Mouse (Mus musculus): ENCODE measurements around the gene Hcar2. TPM values are rescaled to one million over a fixed set of nuclear protein-coding genes. Genes with fewer than 3 reads are reported as not detected.

Hcar2 gene
- polyA plus RNA-seq, 1 experiment from 2014 or later = not detected

- no peaks in the 10 kb centered on the region for H3K27me3 ChIP-seq (ENCODE audit: control insufficient read depth, insufficient read depth, low read length)
- whole genome bisulfite sequencing = 90% methylated on average over 5 of the region's 5 CpGs
- H3K9me3 ChIP-seq (ENCODE audit: control insufficient read depth, low read length) = no peaks in the 10 kb centered on the region
- ATAC-seq (ENCODE audit: low FRiP score) (no peak), DNase-seq (ENCODE audit: low spot score, missing footprints) (no peak)
- H3K36me3 ChIP-seq (ENCODE audit: control insufficient read depth, insufficient read depth, low read length) = no peaks in the 10 kb centered on the region
- H3K27ac ChIP-seq (ENCODE audit: low read depth, low read length) = no peak overlapping the region
- H3K4me3 ChIP-seq (ENCODE audit: low read depth, low read length) = no peak overlapping the region
- no peak overlapping the region for H3K9ac ChIP-seq (ENCODE audit: low read length)
- H3K4me2 ChIP-seq = no peak overlapping the region
- no peaks in the 10 kb centered on the region for H3K4me1 ChIP-seq (ENCODE audit: control insufficient read depth, insufficient read depth, low read length)
Measured at GRCm38 (mm10) chr5:123893520-123893919, 28.2 kb upstream of the Hcar2 start.

DNA sequence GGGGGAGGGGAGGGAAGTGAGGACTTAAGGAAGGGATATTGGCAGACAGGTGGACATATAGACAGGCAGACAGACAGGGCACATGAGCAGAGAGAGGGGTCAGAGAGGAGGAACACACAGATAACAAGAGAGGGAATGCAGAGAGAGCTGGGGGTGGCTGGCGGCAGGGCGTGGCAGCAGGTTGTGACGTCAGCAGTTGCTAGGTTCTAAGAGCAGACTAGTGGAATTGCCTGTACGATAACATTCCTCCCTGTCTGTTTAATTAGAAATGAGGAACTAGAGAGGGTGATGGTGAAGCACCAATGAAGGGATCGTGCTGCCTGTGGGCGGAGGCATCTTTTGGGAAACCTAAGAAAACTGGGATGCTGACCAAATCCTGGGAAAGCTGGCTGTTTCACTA, 26.4 kb upstream of the Hcar2 start:
- Histone ChIP-seq H3K4me3 (ENCODE audit: low read depth, low read length) (no peak overlapping the region), H3K9ac (ENCODE audit: low read length) (no peak overlapping the region), H3K4me2 (no peak overlapping the region), H3K36me3 (ENCODE audit: control insufficient read depth, insufficient read depth, low read length) (no peaks in the 10 kb centered on the region), H3K27ac (ENCODE audit: low read depth, low read length) (no peak overlapping the region), H3K4me1 (ENCODE audit: control insufficient read depth, insufficient read depth, low read length) (no peaks in the 10 kb centered on the region), H3K9me3 (ENCODE audit: control insufficient read depth, low read length) (no peaks in the 10 kb centered on the region), H3K27me3 (ENCODE audit: control insufficient read depth, insufficient read depth, low read length) (no peaks in the 10 kb centered on the region)
- ATAC-seq (ENCODE audit: low FRiP score) (no peak), DNase-seq (ENCODE audit: low spot score, missing footprints) (no peak)
- 53% methylated on average over 6 of the region's 6 CpGs for WGBS

DNA sequence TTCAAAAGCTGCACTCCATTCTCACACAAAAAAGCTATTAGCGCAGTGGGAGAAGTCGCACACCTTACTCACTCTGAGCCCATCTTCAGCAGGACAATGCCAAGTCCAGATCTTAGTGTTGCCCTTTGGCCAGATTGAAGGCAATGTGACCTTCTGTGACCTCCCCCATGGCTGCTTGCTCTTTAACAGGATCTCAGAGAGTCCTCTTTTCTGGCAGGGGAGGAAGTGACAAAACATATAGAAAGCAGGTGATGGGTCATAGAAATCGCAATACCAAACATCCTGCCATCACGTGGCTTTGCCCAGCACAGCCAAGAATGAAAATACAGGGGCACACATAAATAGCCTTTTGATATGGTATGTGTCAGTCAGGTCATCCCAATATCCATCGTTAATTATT, 25.7 kb upstream of the Hcar2 start:
- 82% methylated on average over 5 of the region's 5 CpGs for WGBS
- Histone ChIP-seq H3K4me1 (ENCODE audit: control insufficient read depth, insufficient read depth, low read length) (no peaks in the 10 kb centered on the region), H3K4me3 (ENCODE audit: low read depth, low read length) (no peak overlapping the region), H3K27me3 (ENCODE audit: control insufficient read depth, insufficient read depth, low read length) (no peaks in the 10 kb centered on the region), H3K27ac (ENCODE audit: low read depth, low read length) (no peak overlapping the region), H3K4me2 (no peak overlapping the region), H3K36me3 (ENCODE audit: control insufficient read depth, insufficient read depth, low read length) (no peaks in the 10 kb centered on the region), H3K9ac (ENCODE audit: low read length) (no peak overlapping the region), H3K9me3 (ENCODE audit: control insufficient read depth, low read length) (no peaks in the 10 kb centered on the region)
- ATAC-seq (ENCODE audit: low FRiP score) = no peak
- DNase-seq (ENCODE audit: low spot score, missing footprints) = no peak

DNA sequence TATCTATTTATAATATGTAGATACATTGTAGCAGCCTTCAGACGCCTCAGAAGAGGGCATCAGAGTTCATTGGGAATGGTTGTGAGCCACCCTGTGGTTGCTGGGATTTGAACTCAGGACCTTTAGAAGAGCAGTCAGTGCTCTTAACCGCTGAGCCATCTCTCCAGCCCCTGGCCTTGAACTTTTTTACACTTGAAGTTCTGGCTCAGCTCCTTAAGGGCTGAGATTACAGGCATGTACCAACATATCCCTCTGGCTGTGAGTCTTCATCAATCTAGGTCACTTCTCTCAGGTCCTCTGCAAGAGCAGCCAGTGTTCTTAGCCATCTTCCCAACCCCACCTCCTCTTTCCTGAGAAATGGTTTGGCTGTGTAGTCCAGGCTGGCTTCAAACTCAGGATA, 25.0 kb upstream of the Hcar2 start:
- Histone ChIP-seq H3K4me3 (ENCODE audit: low read depth, low read length) (no peak overlapping the region), H3K9me3 (ENCODE audit: control insufficient read depth, low read length) (no peaks in the 10 kb centered on the region), H3K36me3 (ENCODE audit: control insufficient read depth, insufficient read depth, low read length) (no peaks in the 10 kb centered on the region), H3K4me1 (ENCODE audit: control insufficient read depth, insufficient read depth, low read length) (no peaks in the 10 kb centered on the region), H3K27me3 (ENCODE audit: control insufficient read depth, insufficient read depth, low read length) (no peaks in the 10 kb centered on the region), H3K4me2 (no peak overlapping the region), H3K9ac (ENCODE audit: low read length) (no peak overlapping the region), H3K27ac (ENCODE audit: low read depth, low read length) (no peak overlapping the region)
- 69% methylated on average over 2 of the region's 2 CpGs for WGBS
- ATAC-seq (ENCODE audit: low FRiP score) (no peak), DNase-seq (ENCODE audit: low spot score, missing footprints) (no peak)

GRCm38 (mm10) chr5:123886365-123886764, 21.1 kb upstream of the Hcar2 start:
- whole genome bisulfite sequencing = 88% methylated on average over 3 of the region's 3 CpGs
- Histone ChIP-seq H3K36me3 (ENCODE audit: control insufficient read depth, insufficient read depth, low read length) (no peaks in the 10 kb centered on the region), H3K4me1 (ENCODE audit: control insufficient read depth, insufficient read depth, low read length) (no peaks in the 10 kb centered on the region), H3K27ac (ENCODE audit: low read depth, low read length) (no peak overlapping the region), H3K4me3 (ENCODE audit: low read depth, low read length) (no peak overlapping the region), H3K9me3 (ENCODE audit: control insufficient read depth, low read length) (no peaks in the 10 kb centered on the region), H3K4me2 (no peak overlapping the region), H3K27me3 (ENCODE audit: control insufficient read depth, insufficient read depth, low read length) (no peaks in the 10 kb centered on the region), H3K9ac (ENCODE audit: low read length) (no peak overlapping the region)
- DNase-seq (ENCODE audit: low spot score, missing footprints) (no peak), ATAC-seq (ENCODE audit: low FRiP score) (no peak)

GRCm38 (mm10) chr5:123884332-123884731, 19.0 kb upstream of the Hcar2 start:
- ATAC-seq (ENCODE audit: low FRiP score) (no peak), DNase-seq (ENCODE audit: low spot score, missing footprints) (no peak)
- Histone ChIP-seq H3K36me3 (ENCODE audit: control insufficient read depth, insufficient read depth, low read length) (no peaks in the 10 kb centered on the region), H3K9ac (ENCODE audit: low read length) (no peak overlapping the region), H3K27me3 (ENCODE audit: control insufficient read depth, insufficient read depth, low read length) (no peaks in the 10 kb centered on the region), H3K4me1 (ENCODE audit: control insufficient read depth, insufficient read depth, low read length) (no peaks in the 10 kb centered on the region), H3K27ac (ENCODE audit: low read depth, low read length) (no peak overlapping the region), H3K9me3 (ENCODE audit: control insufficient read depth, low read length) (no peaks in the 10 kb centered on the region), H3K4me2 (no peak overlapping the region), H3K4me3 (ENCODE audit: low read depth, low read length) (no peak overlapping the region)
- WGBS = 83% methylated on average over 10 of the region's 10 CpGs

DNA sequence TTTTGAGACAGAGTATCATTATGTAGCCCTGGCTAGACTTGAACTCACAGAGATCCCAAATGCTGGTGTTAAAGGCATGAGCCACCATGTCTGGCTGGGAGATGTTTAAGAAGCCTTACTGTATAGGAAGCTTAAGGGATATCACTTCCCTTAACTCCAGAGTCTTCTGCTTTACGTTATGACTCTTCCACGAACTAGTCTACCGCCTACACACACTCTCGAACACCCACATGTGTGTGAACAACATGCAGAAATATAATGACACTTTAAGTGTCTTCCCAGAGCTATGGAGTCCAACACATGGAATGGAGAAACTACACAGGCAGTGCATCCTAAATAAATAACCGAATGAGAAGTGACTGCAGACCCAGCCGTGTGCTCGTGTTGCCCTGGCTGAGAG, 18.6 kb upstream of the Hcar2 start:
- DNase-seq (ENCODE audit: low spot score, missing footprints) = no peak
- no peak overlapping the region for H3K4me3 ChIP-seq (ENCODE audit: low read depth, low read length)

GRCm38 (mm10) chr5:123880778-123881177, 15.5 kb upstream of the Hcar2 start:
- Histone ChIP-seq H3K27me3 (ENCODE audit: control insufficient read depth, insufficient read depth, low read length) (no peaks in the 10 kb centered on the region), H3K36me3 (ENCODE audit: control insufficient read depth, insufficient read depth, low read length) (no peaks in the 10 kb centered on the region), H3K4me2 (no peak overlapping the region), H3K27ac (ENCODE audit: low read depth, low read length) (no peak overlapping the region), H3K4me1 (ENCODE audit: control insufficient read depth, insufficient read depth, low read length) (no peaks in the 10 kb centered on the region), H3K9ac (ENCODE audit: low read length) (no peak overlapping the region), H3K9me3 (ENCODE audit: control insufficient read depth, low read length) (no peaks in the 10 kb centered on the region), H3K4me3 (ENCODE audit: low read depth, low read length) (no peak overlapping the region)
- WGBS = 81% methylated on average over 14 of the region's 14 CpGs
- ATAC-seq (ENCODE audit: low FRiP score) (no peak), DNase-seq (ENCODE audit: low spot score, missing footprints) (no peak)

More for the DNA sequence above, 18.6 kb upstream of the Hcar2 start:
- Histone ChIP-seq H3K4me2 (no peak overlapping the region), H3K9me3 (ENCODE audit: control insufficient read depth, low read length) (no peaks in the 10 kb centered on the region), H3K36me3 (ENCODE audit: control insufficient read depth, insufficient read depth, low read length) (no peaks in the 10 kb centered on the region), H3K27me3 (ENCODE audit: control insufficient read depth, insufficient read depth, low read length) (no peaks in the 10 kb centered on the region), H3K27ac (ENCODE audit: low read depth, low read length) (no peak overlapping the region), H3K9ac (ENCODE audit: low read length) (no peak overlapping the region), H3K4me1 (ENCODE audit: control insufficient read depth, insufficient read depth, low read length) (no peaks in the 10 kb centered on the region)
- no peak for ATAC-seq (ENCODE audit: low FRiP score)
- WGBS = 82% methylated on average over 7 of the region's 7 CpGs

- ATAC-seq (ENCODE audit: low FRiP score) (no peak), DNase-seq (ENCODE audit: low spot score, missing footprints) (no peak)
- Histone ChIP-seq H3K4me1 (ENCODE audit: control insufficient read depth, insufficient read depth, low read length) (no peaks in the 10 kb centered on the region), H3K27me3 (ENCODE audit: control insufficient read depth, insufficient read depth, low read length) (no peaks in the 10 kb centered on the region), H3K4me3 (ENCODE audit: low read depth, low read length) (no peak within 1 kb of the TSS), H3K36me3 (ENCODE audit: control insufficient read depth, insufficient read depth, low read length) (no peaks in the 10 kb centered on the region), H3K4me2 (no peak within 1 kb of the TSS), H3K27ac (ENCODE audit: low read depth, low read length) (no peak within 1 kb of the TSS), H3K9ac (ENCODE audit: low read length) (no peak within 1 kb of the TSS), H3K9me3 (ENCODE audit: control insufficient read depth, low read length) (no peaks in the 10 kb centered on the region)
- WGBS = 70% methylated on average over 12 of the region's 12 CpGs
Measured at GRCm38 (mm10) chr5:123879928-123880327, 14.6 kb upstream of the Hcar2 start, which contains the start of gene Hcar1. Gene Hcar1, minus strand, starts transcription at chr5:123880020.

DNA sequence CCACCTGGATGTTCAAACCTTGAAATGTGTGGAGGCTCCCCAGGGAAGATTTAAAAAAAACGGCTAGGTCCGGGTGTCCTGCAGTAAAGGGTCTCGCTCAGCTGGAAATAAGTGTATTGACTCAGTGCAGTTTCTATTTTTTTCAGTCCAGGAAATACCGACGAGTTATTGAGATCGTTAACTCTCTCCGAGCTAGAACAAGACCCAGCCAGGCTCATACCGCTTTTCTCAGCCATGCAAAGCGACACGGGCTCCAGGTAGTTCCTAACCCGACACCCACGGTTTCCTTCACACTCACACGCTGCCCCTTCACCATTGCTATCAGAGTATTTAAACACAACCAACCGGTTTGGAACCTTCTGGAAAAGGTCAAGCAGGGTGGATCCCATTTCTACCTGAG, 12.8 kb upstream of the Hcar2 start:
- Histone ChIP-seq H3K4me3 (ENCODE audit: low read depth, low read length) (no peak overlapping the region), H3K36me3 (ENCODE audit: control insufficient read depth, insufficient read depth, low read length) (no peaks in the 10 kb centered on the region), H3K9me3 (ENCODE audit: control insufficient read depth, low read length) (no peaks in the 10 kb centered on the region), H3K4me2 (no peak overlapping the region), H3K27ac (ENCODE audit: low read depth, low read length) (no peak overlapping the region), H3K9ac (ENCODE audit: low read length) (no peak overlapping the region), H3K27me3 (ENCODE audit: control insufficient read depth, insufficient read depth, low read length) (no peaks in the 10 kb centered on the region), H3K4me1 (ENCODE audit: control insufficient read depth, insufficient read depth, low read length) (no peaks in the 10 kb centered on the region)
- DNase-seq (ENCODE audit: low spot score, missing footprints) = no peak
- 82% methylated on average over 14 of the region's 14 CpGs for WGBS
- no peak for ATAC-seq (ENCODE audit: low FRiP score)

All from midbrain, embryonic 11.5 days (tissue).